Mouse (Mus musculus): ENCODE data around the gene Pcyox1.
"Not testable (repeated sequence)": the region's sequence is repeated elsewhere in the genome, so short reads cannot be mapped to it uniquely, and the experiment has no call there.

- not testable (repeated sequence) for TF ChIP-seq CTCF (IDR thresholded peaks at IDR 0.05; ENCODE audit: low read depth, low read length); GATA1 (IDR thresholded peaks at IDR 0.05; ENCODE audit: borderline replicate concordance, low read length); POLR2AphosphoS5 (IDR thresholded peaks at IDR 0.05; ENCODE audit: insufficient replicate concordance, low read depth, low read length); TAL1 (conservative IDR thresholded peaks at IDR 0.05; ENCODE audit: low read depth, low read length)
Measured at GRCm38 (mm10) chr6:86336340-86336739, 60.6 kb downstream of the Pcyox1 start.
